Mouse (Mus musculus): ENCODE measurements around the gene Tmie.

The Tmie gene

GRCm38 (mm10) chr9:110879998-110880561, at the start of gene Tmie:
Gene Tmie, minus strand, starts transcription at chr9:110880113.
- DNase-seq (ENCODE audit: low spot score in 2 of 2): peak; percentile 57 to 59

- DNase-seq (ENCODE audit: low spot score in 2 of 2): peak; percentile 59 to 82
These were observed 42.8 kb upstream of the Tmie start for GRCm38 (mm10) chr9:110922759-110923158.

GRCm38 (mm10) chr9:110920665-110921419, 40.9 kb upstream of the Tmie start:
- no peak for DNase-seq (ENCODE audit: low spot score in 2 of 2)

GRCm38 (mm10) chr9:110916786-110917185, 36.9 kb upstream of the Tmie start, which contains the start of gene Fam240a:
Gene Fam240a, minus strand, starts transcription at chr9:110916861.
- DNase-seq (ENCODE audit: low spot score in 2 of 2): no peak

- no peak for DNase-seq (ENCODE audit: low spot score in 2 of 2)
These were observed 35.6 kb upstream of the Tmie start for GRCm38 (mm10) chr9:110915466-110915865.

- DNase-seq (ENCODE audit: low spot score in 2 of 2): no peak
These were observed 34.8 kb upstream of the Tmie start for GRCm38 (mm10) chr9:110914631-110915236.

- DNase-seq (ENCODE audit: low spot score in 2 of 2): no peak
These were observed 29.6 kb upstream of the Tmie start for GRCm38 (mm10) chr9:110909371-110909967.

GRCm38 (mm10) chr9:110908631-110909016, 28.7 kb upstream of the Tmie start:
- DNase-seq (ENCODE audit: low spot score in 2 of 2): no peak

- no peak for DNase-seq (ENCODE audit: low spot score in 2 of 2)
These were observed 28.1 kb upstream of the Tmie start for GRCm38 (mm10) chr9:110907838-110908630.

- no peak for DNase-seq (ENCODE audit: low spot score in 2 of 2)
These were observed 27.4 kb upstream of the Tmie start for GRCm38 (mm10) chr9:110907201-110907837.

- DNase-seq (ENCODE audit: low spot score in 2 of 2): no peak
These were observed 22.4 kb upstream of the Tmie start for GRCm38 (mm10) chr9:110902271-110902670.

GRCm38 (mm10) chr9:110901204-110901603, 21.3 kb upstream of the Tmie start:
- DNase-seq (ENCODE audit: low spot score in 2 of 2): no peak

- no peak for DNase-seq (ENCODE audit: low spot score in 2 of 2)
These were observed 19.6 kb upstream of the Tmie start for GRCm38 (mm10) chr9:110899451-110900008.

- DNase-seq (ENCODE audit: low spot score in 2 of 2): no peak
These were observed 16.7 kb upstream of the Tmie start for GRCm38 (mm10) chr9:110896595-110896994.

- DNase-seq (ENCODE audit: low spot score in 2 of 2): no peak
These were observed 16.1 kb upstream of the Tmie start for GRCm38 (mm10) chr9:110895994-110896393.

- DNase-seq (ENCODE audit: low spot score in 2 of 2): no peak
These were observed 15.6 kb upstream of the Tmie start for GRCm38 (mm10) chr9:110895507-110895906.

- DNase-seq (ENCODE audit: low spot score in 2 of 2): no peak
These were observed 13.5 kb upstream of the Tmie start for GRCm38 (mm10) chr9:110893429-110893828.

GRCm38 (mm10) chr9:110892552-110892951, 12.6 kb upstream of the Tmie start:
- no peak for DNase-seq (ENCODE audit: low spot score in 2 of 2)

- DNase-seq (ENCODE audit: low spot score in 2 of 2): no peak
These were observed 11.3 kb upstream of the Tmie start for GRCm38 (mm10) chr9:110891077-110891828.

All from right cerebral cortex, postnatal 10 days (tissue).